Mouse (Mus musculus) forebrain, embryonic 13.5 days (tissue): ENCODE data around the gene Nsun2. TPM values are rescaled to one million over a fixed set of nuclear protein-coding genes. Genes with fewer than 3 reads are reported as not detected.

Experiments used
- ATAC-seq: fragments of 200-750 bp; cut with Nextera tagmentation; 2 replicates; pipeline ENCODE4 v1.8.0; 2017
- H3K27ac ChIP-seq: fragments of 300-500 bp; sonication (generic); 2 replicates; pipeline ENCODE4 v1.5.1; 2015; ENCODE audit warnings: inconsistent platforms, mild to moderate bottlenecking, moderate library complexity
- H3K27me3 ChIP-seq: fragments of 300-500 bp; sonication (generic); 2 replicates; pipeline ENCODE4 v1.6.1; 2015; ENCODE audit warnings: mild to moderate bottlenecking, inconsistent platforms
- H3K36me3 ChIP-seq: fragments of 300-500 bp; sonication (generic); 2 replicates; pipeline ENCODE4 v1.6.1; 2015; ENCODE audit warnings: mild to moderate bottlenecking, inconsistent platforms; ENCODE audit not compliant: poor library complexity, severe bottlenecking
- H3K4me1 ChIP-seq: fragments of 300-500 bp; sonication (generic); 2 replicates; pipeline ENCODE4 v1.6.1; 2015; ENCODE audit warnings: inconsistent platforms
- H3K4me2 ChIP-seq: fragments of 300-500 bp; sonication (generic); 2 replicates; pipeline ENCODE4 v1.6.1; 2015; ENCODE audit warnings: inconsistent platforms, mild to moderate bottlenecking, moderate library complexity
- H3K4me3 ChIP-seq: fragments of 300-500 bp; sonication (generic); 2 replicates; pipeline ENCODE4 v1.5.1; 2015; ENCODE audit warnings: mild to moderate bottlenecking, inconsistent platforms
- H3K9ac ChIP-seq: fragments of 300-500 bp; sonication (generic); 2 replicates; pipeline ENCODE4 v1.6.1; 2015; ENCODE audit warnings: mild to moderate bottlenecking, inconsistent platforms
- H3K9me3 ChIP-seq: fragments of 300-500 bp; sonication (generic); replicated peaks from 2 replicates; pipeline ENCODE4 v1.6.1; 2016; ENCODE audit warnings: inconsistent platforms
- WGBS: fragments of 180-500 bp; shearing (Covaris S2); methylation state at CpG from one replicate; pipeline ENCODE4 v1.1.7; 2015; 5-methylcytosine and 5-hydroxymethylcytosine counted together
- polyA plus RNA-seq: library from polyadenylated mRNA; unstranded; fragments of >200 nt; fragmentation: Nextera tagmentation; extraction: Ambion mirVana; gene quantifications from 2 replicates; pipeline ENCODE4 v1.2.1, GENCODE M21; 2015

The Nsun2 gene
- 85.5 and 89.6 TPM in 2 replicates for polyA plus RNA-seq

GRCm38 (mm10) chr13:69533405-69534333 is at the start of gene Nsun2:
Gene Nsun2, plus strand, starts transcription at chr13:69533746.
- peak within 1 kb of the TSS; percentile 91 for H3K27ac ChIP-seq
- peak within 1 kb of the TSS; percentile 81 for H3K4me3 ChIP-seq
- peaks cover 5% of the 10 kb centered on the region for H3K36me3 ChIP-seq
- no peak for ATAC-seq
- H3K4me2 ChIP-seq, result peak within 1 kb of the TSS; percentile 85
- H3K9ac ChIP-seq, result peak within 1 kb of the TSS; percentile 91
- H3K9me3 ChIP-seq, result no peaks in the 10 kb centered on the region
- H3K4me1 ChIP-seq, result peaks cover 51% of the 10 kb centered on the region
- H3K27me3 ChIP-seq, result no peaks in the 10 kb centered on the region
- under 1% methylated on average over 79 of the region's 155 CpGs for WGBS

GRCm38 (mm10) chr13:69485326-69485725 is 48.2 kb upstream of the Nsun2 start:
- Histone ChIP-seq H3K27me3 (peaks cover 84% of the 10 kb centered on the region), H3K36me3 (no peaks in the 10 kb centered on the region), H3K9ac (no peak overlapping the region), H3K9me3 (no peaks in the 10 kb centered on the region), H3K4me2 (no peak overlapping the region), H3K27ac (no peak overlapping the region), H3K4me1 (peaks cover 33% of the 10 kb centered on the region), H3K4me3 (no peak overlapping the region)
- WGBS, result 17% methylated on average over 6 of the region's 6 CpGs
- peak; percentile 60 for ATAC-seq

GRCm38 (mm10) chr13:69485833-69486232 is 47.7 kb upstream of the Nsun2 start:
- Histone ChIP-seq H3K4me3 (no peak overlapping the region), H3K27ac (no peak overlapping the region), H3K9ac (no peak overlapping the region), H3K4me1 (peaks cover 30% of the 10 kb centered on the region), H3K36me3 (no peaks in the 10 kb centered on the region), H3K27me3 (peaks cover 83% of the 10 kb centered on the region), H3K4me2 (no peak overlapping the region), H3K9me3 (no peaks in the 10 kb centered on the region)
- no peak for ATAC-seq
- WGBS, result 66% methylated on average over 7 of the region's 7 CpGs

- Histone ChIP-seq H3K4me1 (peaks cover 18% of the 10 kb centered on the region), H3K27ac (no peak overlapping the region), H3K9ac (no peak overlapping the region), H3K4me3 (no peak overlapping the region), H3K4me2 (no peak overlapping the region), H3K36me3 (no peaks in the 10 kb centered on the region), H3K27me3 (peaks cover 71% of the 10 kb centered on the region), H3K9me3 (no peaks in the 10 kb centered on the region)
- no peak for ATAC-seq
- WGBS, result 80% methylated on average over 7 of the region's 7 CpGs
Observed at GRCm38 (mm10) chr13:69487108-69487507, 46.4 kb upstream of the Nsun2 start.

- Histone ChIP-seq H3K9me3 (no peaks in the 10 kb centered on the region), H3K4me2 (peak overlapping the region; percentile 51), H3K4me1 (peaks cover 12% of the 10 kb centered on the region), H3K9ac (peak overlapping the region; percentile 34), H3K36me3 (no peaks in the 10 kb centered on the region), H3K27me3 (peaks cover 67% of the 10 kb centered on the region), H3K27ac (no peak overlapping the region), H3K4me3 (peak overlapping the region; percentile 27)
- ATAC-seq, result peak; percentile 15; the same call in 1 of the 2 replicates
- 3% methylated on average over 26 of the region's 26 CpGs for WGBS
Observed at GRCm38 (mm10) chr13:69487611-69488275, 45.8 kb upstream of the Nsun2 start.

- H3K27me3 ChIP-seq, result peaks cover 57% of the 10 kb centered on the region
- peaks cover 9% of the 10 kb centered on the region for H3K4me1 ChIP-seq
- no peak for ATAC-seq
- no peak overlapping the region for H3K4me3 ChIP-seq
- no peaks in the 10 kb centered on the region for H3K36me3 ChIP-seq
- no peak overlapping the region for H3K9ac ChIP-seq
- no peaks in the 10 kb centered on the region for H3K9me3 ChIP-seq
- no peak overlapping the region for H3K27ac ChIP-seq
- H3K4me2 ChIP-seq, result no peak overlapping the region
- 40% methylated on average over 13 of the region's 13 CpGs for WGBS
Observed at GRCm38 (mm10) chr13:69488565-69489255, 44.8 kb upstream of the Nsun2 start.

- no peak overlapping the region for H3K9ac ChIP-seq
- no peak overlapping the region for H3K4me2 ChIP-seq
- peaks cover 9% of the 10 kb centered on the region for H3K4me1 ChIP-seq
- ATAC-seq, result no peak
- no peaks in the 10 kb centered on the region for H3K9me3 ChIP-seq
- no peak overlapping the region for H3K27ac ChIP-seq
- H3K4me3 ChIP-seq, result no peak overlapping the region
- peaks cover 48% of the 10 kb centered on the region for H3K27me3 ChIP-seq
- 90% methylated on average over 9 of the region's 9 CpGs for WGBS
- H3K36me3 ChIP-seq, result no peaks in the 10 kb centered on the region
Observed at GRCm38 (mm10) chr13:69489777-69490176, 43.8 kb upstream of the Nsun2 start.

- Histone ChIP-seq H3K9me3 (no peaks in the 10 kb centered on the region), H3K4me2 (no peak overlapping the region), H3K9ac (no peak overlapping the region), H3K36me3 (peaks cover 26% of the 10 kb centered on the region), H3K4me1 (peaks cover 8% of the 10 kb centered on the region), H3K27me3 (peaks cover 26% of the 10 kb centered on the region), H3K4me3 (no peak overlapping the region), H3K27ac (no peak overlapping the region)
- 32% methylated on average over 7 of the region's 7 CpGs for WGBS
- 0 out of 2 replicates have a peak, but pooled peaks have one; percentile 13 for ATAC-seq
Observed at GRCm38 (mm10) chr13:69492876-69493463, 40.6 kb upstream of the Nsun2 start.

- H3K36me3 ChIP-seq, result peaks cover 78% of the 10 kb centered on the region
Observed at GRCm38 (mm10) chr13:69498276-69498675, 35.3 kb upstream of the Nsun2 start.

GRCm38 (mm10) chr13:69502157-69502750 is 31.3 kb upstream of the Nsun2 start:
- no peak for ATAC-seq
- no peak overlapping the region for H3K4me2 ChIP-seq
- H3K27ac ChIP-seq, result no peak overlapping the region
- no peaks in the 10 kb centered on the region for H3K9me3 ChIP-seq
- H3K9ac ChIP-seq, result no peak overlapping the region
- no peaks in the 10 kb centered on the region for H3K4me1 ChIP-seq
- H3K4me3 ChIP-seq, result no peak overlapping the region
- peaks cover 99% of the 10 kb centered on the region for H3K36me3 ChIP-seq
- 95% methylated on average over 14 of the region's 14 CpGs for WGBS
- H3K27me3 ChIP-seq, result no peaks in the 10 kb centered on the region

More at GRCm38 (mm10) chr13:69498276-69498675, 35.3 kb upstream of the Nsun2 start:
- 83% methylated on average over 5 of the region's 5 CpGs for WGBS
- no peaks in the 10 kb centered on the region for H3K27me3 ChIP-seq
- ATAC-seq, result no peak
- no peak overlapping the region for H3K9ac ChIP-seq
- H3K9me3 ChIP-seq, result no peaks in the 10 kb centered on the region
- no peak overlapping the region for H3K4me3 ChIP-seq
- no peaks in the 10 kb centered on the region for H3K4me1 ChIP-seq
- H3K27ac ChIP-seq, result no peak overlapping the region
- no peak overlapping the region for H3K4me2 ChIP-seq

- Histone ChIP-seq H3K9ac (no peak overlapping the region), H3K27me3 (no peaks in the 10 kb centered on the region), H3K4me3 (no peak overlapping the region), H3K27ac (no peak overlapping the region), H3K36me3 (peaks cover 99% of the 10 kb centered on the region), H3K9me3 (no peaks in the 10 kb centered on the region), H3K4me2 (no peak overlapping the region), H3K4me1 (no peaks in the 10 kb centered on the region)
- WGBS, result 91% methylated on average over 5 of the region's 5 CpGs
- ATAC-seq, result no peak
Observed at GRCm38 (mm10) chr13:69502863-69503262, 30.7 kb upstream of the Nsun2 start.
